Mouse (Mus musculus) ES-Bruce4 (cell line): Measurements from ENCODE around the gene Casp9. TPM values are rescaled to one million over a fixed set of nuclear protein-coding genes. Genes with fewer than 3 reads are reported as not detected.

ENCODE experiments used
- H3K27ac ChIP-seq: 2 replicates; pipeline ENCODE4 v1.5.1; 2012; ENCODE audit warnings: low read length, inconsistent platforms; ENCODE audit not compliant: insufficient read depth
- H3K27me3 ChIP-seq: 2 replicates; pipeline ENCODE4 v1.6.1; 2012; ENCODE audit warnings: mild to moderate bottlenecking, low read length, inconsistent platforms; ENCODE audit not compliant: control insufficient read depth, poor library complexity, insufficient read depth, severe bottlenecking
- H3K36me3 ChIP-seq: 2 replicates; pipeline ENCODE4 v1.6.1; 2012; ENCODE audit warnings: inconsistent platforms, mild to moderate bottlenecking, low read length, moderate library complexity; ENCODE audit not compliant: control insufficient read depth, poor library complexity, insufficient read depth, severe bottlenecking
- H3K4me1 ChIP-seq: one replicate; pipeline ENCODE4 v1.8.1; 2011; ENCODE audit warnings: low read length; ENCODE audit not compliant: control insufficient read depth, insufficient read depth
- H3K4me3 ChIP-seq: 2 replicates; pipeline ENCODE4 v1.5.1; 2011; ENCODE audit warnings: low read depth, mild to moderate bottlenecking, low read length
- H3K9ac ChIP-seq: 2 replicates; pipeline ENCODE4 v1.6.1; 2012; ENCODE audit warnings: low read depth, mild to moderate bottlenecking, inconsistent platforms; ENCODE audit not compliant: poor library complexity, severe bottlenecking
- H3K9me3 ChIP-seq: replicated peaks from 2 replicates; pipeline ENCODE4 v1.6.1; 2012; ENCODE audit warnings: mild to moderate bottlenecking, low read length, inconsistent platforms; ENCODE audit not compliant: control insufficient read depth, poor library complexity, insufficient read depth, severe bottlenecking
- CTCF ChIP-seq: IDR thresholded peaks from one replicate; pipeline ENCODE4 v1.8.1; 2011; ENCODE audit warnings: low read depth, low read length
- EP300 ChIP-seq: IDR thresholded peaks from 2 replicates; pipeline ENCODE4 v1.6.1; 2011; ENCODE audit warnings: low read depth, low read length; ENCODE audit not compliant: insufficient read depth
- POLR2A ChIP-seq: IDR thresholded peaks from one replicate; pipeline ENCODE4 v1.8.1; 2011; ENCODE audit warnings: low read length; ENCODE audit not compliant: insufficient read depth
- polyA plus RNA-seq: library from polyadenylated mRNA; stranded (reverse); fragments of >200 nt; gene quantifications from 2 replicates; pipeline ENCODE4 v1.2.4, GENCODE M21; 2011; ENCODE audit warnings: low read depth; ENCODE audit not compliant: missing spikeins, insufficient read depth, insufficient read length

The Casp9 gene
- polyA plus RNA-seq, 1 experiment = 17.6 TPM

- Histone ChIP-seq H3K4me1 (no peaks in the 10 kb centered on the region), H3K9ac (no peak overlapping the region), H3K9me3 (no peaks in the 10 kb centered on the region), H3K4me3 (no peak overlapping the region), H3K36me3 (no peaks in the 10 kb centered on the region), H3K27ac (no peak overlapping the region), H3K27me3 (no peaks in the 10 kb centered on the region)
- no peak for TF ChIP-seq POLR2A
- TF ChIP-seq EP300 = no peak
- TF ChIP-seq CTCF = no peak
Observed at GRCm38 (mm10) chr4:141834536-141835095, 41.2 kb downstream of the Casp9 start.

- Histone ChIP-seq H3K9ac (no peak within 1 kb of the TSS), H3K9me3 (peaks cover 33% of the 10 kb centered on the region), H3K36me3 (no peaks in the 10 kb centered on the region), H3K27me3 (no peaks in the 10 kb centered on the region), H3K4me3 (no peak within 1 kb of the TSS), H3K27ac (no peak within 1 kb of the TSS), H3K4me1 (no peaks in the 10 kb centered on the region)
- TF ChIP-seq EP300 = no peak
- no peak for TF ChIP-seq POLR2A
- TF ChIP-seq CTCF = no peak
Observed at GRCm38 (mm10) chr4:141845999-141846398, 52.6 kb downstream of the Casp9 start, which contains the start of gene Ctrc. TSS of gene Ctrc (minus strand) at chr4:141846359.

- no peak overlapping the region for H3K4me3 ChIP-seq
- no peaks in the 10 kb centered on the region for H3K36me3 ChIP-seq
- H3K27me3 ChIP-seq = no peaks in the 10 kb centered on the region
- H3K27ac ChIP-seq = no peak overlapping the region
- no peak for TF ChIP-seq EP300
- no peak for TF ChIP-seq POLR2A
- TF ChIP-seq CTCF = no peak
- no peaks in the 10 kb centered on the region for H3K4me1 ChIP-seq
- peaks cover 38% of the 10 kb centered on the region for H3K9me3 ChIP-seq
- no peak overlapping the region for H3K9ac ChIP-seq
Observed at GRCm38 (mm10) chr4:141853437-141853836, 60.0 kb downstream of the Casp9 start.

GRCm38 (mm10) chr4:141857422-141857930, 64.1 kb downstream of the Casp9 start:
- Histone ChIP-seq H3K27me3 (no peaks in the 10 kb centered on the region), H3K36me3 (no peaks in the 10 kb centered on the region), H3K27ac (no peak overlapping the region), H3K4me3 (no peak overlapping the region), H3K9ac (no peak overlapping the region), H3K4me1 (no peaks in the 10 kb centered on the region), H3K9me3 (peaks cover 20% of the 10 kb centered on the region)
- TF ChIP-seq POLR2A (no peak), CTCF (peak; percentile 97)

- H3K36me3 ChIP-seq = no peaks in the 10 kb centered on the region
- no peak for TF ChIP-seq CTCF
- no peak for TF ChIP-seq EP300
- TF ChIP-seq POLR2A = no peak
- no peak overlapping the region for H3K4me3 ChIP-seq
- H3K4me1 ChIP-seq = no peaks in the 10 kb centered on the region
- no peak overlapping the region for H3K27ac ChIP-seq
- H3K9ac ChIP-seq = no peak overlapping the region
- H3K27me3 ChIP-seq = no peaks in the 10 kb centered on the region
- peaks cover 14% of the 10 kb centered on the region for H3K9me3 ChIP-seq
Observed at GRCm38 (mm10) chr4:141858501-141858900, 65.1 kb downstream of the Casp9 start.

- Histone ChIP-seq H3K36me3 (no peaks in the 10 kb centered on the region), H3K4me1 (no peaks in the 10 kb centered on the region), H3K27ac (no peak overlapping the region), H3K9ac (no peak overlapping the region), H3K9me3 (peaks cover 5% of the 10 kb centered on the region), H3K4me3 (no peak overlapping the region), H3K27me3 (no peaks in the 10 kb centered on the region)
- TF ChIP-seq CTCF (no peak), POLR2A (no peak), EP300 (no peak)
Observed at GRCm38 (mm10) chr4:141859351-141859750, 65.9 kb downstream of the Casp9 start.
